Mouse (Mus musculus) heart, embryonic 11.5 days (tissue): ENCODE results near the gene Hnrnpdl. TPM values are rescaled to one million over a fixed set of nuclear protein-coding genes. Genes with fewer than 3 reads are reported as not detected.

Experiments
- ATAC-seq: fragments of 200-750 bp; cut with Nextera tagmentation; replicated peaks from 2 replicates; pipeline ENCODE4 v1.8.0; 2017; ENCODE audit warnings: moderate library complexity; ENCODE audit not compliant: insufficient number of reproducible peaks, low FRiP score, low TSS enrichment
- H3K27ac ChIP-seq: fragments of 300-500 bp; sonication (generic); 2 replicates; pipeline ENCODE4 v1.5.1; 2014; ENCODE audit warnings: mild to moderate bottlenecking, low read depth, low read length
- H3K27me3 ChIP-seq: fragments of 300-500 bp; sonication (generic); 2 replicates; pipeline ENCODE4 v1.6.1; 2014; ENCODE audit warnings: mild to moderate bottlenecking, low read length, mixed read lengths; ENCODE audit not compliant: control insufficient read depth, insufficient read depth
- H3K36me3 ChIP-seq: fragments of 300-500 bp; sonication (generic); 2 replicates; pipeline ENCODE4 v1.6.1; 2014; ENCODE audit warnings: mild to moderate bottlenecking, low read length, moderate library complexity, mixed read lengths; ENCODE audit not compliant: control insufficient read depth, insufficient read depth
- H3K4me1 ChIP-seq: fragments of 300-500 bp; sonication (generic); 2 replicates; pipeline ENCODE4 v1.6.1; 2014; ENCODE audit warnings: low read length; ENCODE audit not compliant: control insufficient read depth, insufficient read depth
- H3K4me2 ChIP-seq: fragments of 300-500 bp; sonication (generic); 2 replicates; pipeline ENCODE4 v1.6.1; 2014; ENCODE audit warnings: mild to moderate bottlenecking, moderate library complexity
- H3K4me3 ChIP-seq: fragments of 300-500 bp; sonication (generic); 2 replicates; pipeline ENCODE4 v1.5.1; 2014; ENCODE audit warnings: low read depth, low read length
- H3K9ac ChIP-seq: fragments of 300-500 bp; sonication (generic); 2 replicates; pipeline ENCODE4 v1.6.1; 2014; ENCODE audit warnings: mild to moderate bottlenecking, low read depth, low read length, moderate library complexity
- H3K9me3 ChIP-seq: fragments of 300-500 bp; sonication (generic); replicated peaks from 2 replicates; pipeline ENCODE4 v1.6.1; 2016; ENCODE audit warnings: low read length; ENCODE audit not compliant: control insufficient read depth
- WGBS: fragments of 180-500 bp; shearing (Covaris S2); extraction: QIAGEN DNeasy Blood & Tissue Kit; methylation state at CpG from one replicate; pipeline ENCODE4 v1.1.7; 2014; ENCODE audit not compliant: insufficient replicate concordance; 5-methylcytosine and 5-hydroxymethylcytosine counted together
- polyA plus RNA-seq: library from polyadenylated mRNA; unstranded; fragments of >200 nt; fragmentation: Nextera tagmentation; extraction: Ambion mirVana; gene quantifications from 2 replicates; pipeline ENCODE4 v1.2.1, GENCODE M21; 2014

Gene Hnrnpdl
- polyA plus RNA-seq, 1 experiment from 2014 or later, result 125 TPM

DNA sequence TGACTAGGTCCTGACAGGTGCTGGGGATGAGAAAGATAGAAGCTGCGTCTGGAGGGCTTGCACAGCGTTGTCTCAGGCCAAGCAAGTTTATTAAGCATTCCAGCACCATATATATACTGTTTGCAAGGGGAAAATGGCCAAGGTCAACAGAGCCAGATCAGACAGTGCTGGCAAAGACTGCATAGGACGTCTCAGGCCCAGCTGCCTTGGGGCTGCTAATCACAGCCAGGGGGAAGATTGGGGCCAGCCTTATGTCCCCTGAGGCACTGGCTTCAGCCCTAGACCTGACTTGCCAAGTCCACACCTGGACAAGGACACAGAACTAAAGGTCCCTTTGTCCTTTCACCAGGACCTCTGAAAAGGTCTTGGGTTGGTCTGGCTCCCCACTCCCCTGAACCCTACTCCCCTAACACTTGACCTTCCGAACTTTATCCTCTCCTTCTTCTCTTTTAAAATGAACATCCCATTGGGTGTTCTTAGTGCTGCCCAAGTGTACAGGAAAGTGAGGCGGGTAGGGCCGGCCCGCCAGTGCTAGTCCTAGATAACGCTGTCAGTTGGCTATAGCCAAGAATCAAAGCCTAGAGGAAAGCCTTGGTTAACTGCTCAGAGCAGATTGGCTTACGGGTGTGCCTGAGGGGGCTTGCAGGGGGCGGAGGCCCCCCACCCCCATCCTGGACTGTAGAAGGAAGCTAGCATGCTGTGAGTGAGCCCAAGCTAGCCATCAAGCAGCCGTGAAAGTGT is 15.5 kb upstream of the Hnrnpdl start:
- no peak overlapping the region for H3K9ac ChIP-seq
- H3K36me3 ChIP-seq, result peaks cover 6% of the 10 kb centered on the region; the same call in 1 of the 2 replicates
- H3K4me1 ChIP-seq, result peaks cover 17% of the 10 kb centered on the region
- no peak overlapping the region for H3K4me3 ChIP-seq
- no peaks in the 10 kb centered on the region for H3K9me3 ChIP-seq
- 60% methylated on average over 11 of the region's 11 CpGs for WGBS
- ATAC-seq, result no peak; the same call in 1 of the 2 replicates
- H3K4me2 ChIP-seq, result no peak overlapping the region
- H3K27me3 ChIP-seq, result no peaks in the 10 kb centered on the region
- H3K27ac ChIP-seq, result no peak overlapping the region

DNA sequence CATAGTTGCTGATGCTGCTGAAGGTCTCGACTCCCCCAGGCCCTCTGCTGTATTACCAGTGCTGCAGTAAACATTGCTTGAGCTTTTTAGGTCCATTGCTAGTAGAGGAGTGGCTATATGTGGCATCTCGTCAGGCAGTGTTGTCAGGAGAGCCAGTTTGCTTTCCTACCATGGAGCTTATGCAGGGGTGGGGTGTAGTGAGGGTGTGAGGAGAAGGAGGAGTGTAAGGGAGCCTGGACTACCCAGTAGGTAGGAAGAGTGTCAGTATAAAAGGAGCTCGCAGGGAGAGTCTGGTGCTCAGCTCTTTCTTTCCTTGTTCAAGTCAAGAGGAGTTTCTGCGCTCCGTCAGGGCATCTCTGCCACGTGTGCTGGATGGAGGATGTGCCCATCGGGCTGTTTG is 13.3 kb upstream of the Hnrnpdl start:
- H3K27ac ChIP-seq, result no peak overlapping the region
- no peaks in the 10 kb centered on the region for H3K9me3 ChIP-seq
- H3K9ac ChIP-seq, result no peak overlapping the region
- no peak overlapping the region for H3K4me2 ChIP-seq
- no peak overlapping the region for H3K4me3 ChIP-seq
- no peak for ATAC-seq
- H3K36me3 ChIP-seq, result no peaks in the 10 kb centered on the region
- H3K27me3 ChIP-seq, result no peaks in the 10 kb centered on the region
- WGBS, result 87% methylated on average over 7 of the region's 7 CpGs
- H3K4me1 ChIP-seq, result peaks cover 17% of the 10 kb centered on the region

DNA sequence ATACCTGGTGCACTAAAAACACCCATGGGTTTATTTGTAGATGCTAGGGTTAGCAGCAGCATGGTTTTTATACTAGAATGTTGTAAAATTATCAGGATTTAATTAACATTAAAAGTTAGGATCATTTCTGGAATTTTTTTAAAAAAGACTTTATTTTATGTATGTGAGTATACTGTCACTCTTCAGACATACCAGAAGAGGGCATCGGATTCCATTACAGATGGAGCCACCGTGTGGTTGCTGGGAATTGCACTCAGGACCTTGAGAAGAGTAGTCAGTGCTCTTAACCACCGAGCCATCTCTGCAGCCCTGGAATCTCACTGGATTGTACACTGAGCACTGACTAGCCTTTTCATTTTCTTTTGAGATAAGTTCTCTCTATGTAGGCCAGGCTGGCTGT is 10.4 kb upstream of the Hnrnpdl start:
- H3K4me3 ChIP-seq, result no peak overlapping the region
- 88% methylated on average over 3 of the region's 3 CpGs for WGBS
- ATAC-seq, result no peak
- no peak overlapping the region for H3K27ac ChIP-seq
- H3K4me2 ChIP-seq, result no peak overlapping the region
- no peaks in the 10 kb centered on the region for H3K9me3 ChIP-seq
- H3K36me3 ChIP-seq, result no peaks in the 10 kb centered on the region
- no peaks in the 10 kb centered on the region for H3K27me3 ChIP-seq
- H3K4me1 ChIP-seq, result peaks cover 20% of the 10 kb centered on the region
- H3K9ac ChIP-seq, result no peak overlapping the region

DNA sequence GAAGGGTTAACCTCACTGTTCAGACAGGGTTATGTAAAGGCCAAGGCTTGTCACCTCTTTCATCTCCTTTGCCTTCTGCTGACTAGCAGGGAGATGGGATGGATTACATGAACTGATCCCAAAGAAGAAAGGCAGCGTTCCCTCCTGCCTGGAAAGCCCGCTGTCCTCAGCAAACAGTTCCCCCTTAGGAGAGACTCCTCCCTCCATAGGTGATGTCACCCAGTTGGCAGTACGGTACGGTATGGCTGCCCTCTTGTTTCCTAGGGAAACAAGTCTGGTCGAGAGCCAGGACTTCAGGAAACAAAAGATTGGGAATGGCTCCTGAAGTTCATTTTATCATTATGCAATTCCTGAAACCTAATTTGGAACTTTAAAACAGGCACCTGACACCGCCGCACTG is 8.4 kb upstream of the Hnrnpdl start:
- Histone ChIP-seq H3K36me3 (no peaks in the 10 kb centered on the region), H3K27me3 (no peaks in the 10 kb centered on the region), H3K27ac (no peak overlapping the region), H3K4me2 (no peak overlapping the region), H3K4me3 (no peak overlapping the region), H3K9me3 (no peaks in the 10 kb centered on the region), H3K4me1 (peaks cover 13% of the 10 kb centered on the region; the same call in 1 of the 2 replicates), H3K9ac (no peak overlapping the region)
- ATAC-seq, result no peak
- WGBS, result 62% methylated on average over 7 of the region's 7 CpGs

DNA sequence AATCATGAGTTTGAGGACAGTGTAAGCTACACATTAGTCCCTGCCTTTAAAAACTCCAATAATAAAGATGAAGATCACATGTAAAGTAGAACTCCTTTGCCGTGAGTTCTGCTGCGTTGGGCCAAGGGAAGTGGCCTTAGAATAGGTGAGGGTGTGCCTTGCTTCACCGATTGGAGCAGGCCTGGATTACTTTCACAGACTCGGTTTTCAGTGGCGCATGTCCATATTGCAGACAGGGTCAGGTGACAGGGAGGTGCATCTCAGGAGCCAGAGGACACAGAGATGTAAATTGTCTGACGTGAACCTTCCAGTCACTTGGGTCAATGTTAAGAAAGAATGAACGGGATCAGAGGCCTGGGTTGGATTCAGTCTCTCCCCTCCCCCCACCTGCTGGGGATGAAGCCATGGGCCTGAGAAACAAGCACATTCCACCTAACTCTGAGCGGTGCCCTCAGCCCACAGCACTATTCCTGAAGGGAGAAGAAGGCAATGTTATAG is 7.7 kb upstream of the Hnrnpdl start:
- no peak overlapping the region for H3K9ac ChIP-seq
- H3K4me3 ChIP-seq, result no peak overlapping the region
- no peaks in the 10 kb centered on the region for H3K9me3 ChIP-seq
- no peaks in the 10 kb centered on the region for H3K36me3 ChIP-seq
- H3K27me3 ChIP-seq, result no peaks in the 10 kb centered on the region
- no peak overlapping the region for H3K4me2 ChIP-seq
- 68% methylated on average over 8 of the region's 8 CpGs for WGBS
- no peak overlapping the region for H3K27ac ChIP-seq
- no peak for ATAC-seq
- H3K4me1 ChIP-seq, result peaks cover 13% of the 10 kb centered on the region; the same call in 1 of the 2 replicates

DNA sequence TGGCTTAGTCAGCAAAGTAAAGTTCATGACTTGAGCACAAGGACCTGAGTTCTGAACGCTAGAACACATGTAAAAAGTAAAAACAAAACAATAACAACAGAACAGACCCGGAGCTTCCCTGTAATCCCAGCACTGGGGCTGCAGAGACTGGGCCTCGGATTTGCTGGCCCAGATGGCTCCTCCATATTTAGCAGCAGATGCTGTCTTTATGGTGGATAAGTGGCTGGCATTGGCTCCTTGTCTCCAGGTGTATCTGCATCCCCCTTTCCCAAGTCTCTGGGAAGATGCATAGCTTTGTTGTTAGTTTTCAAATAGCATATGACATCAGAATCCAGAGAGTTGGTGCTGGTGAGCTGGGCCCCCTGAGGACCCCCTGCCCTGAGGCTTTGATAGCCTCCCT is 6.6 kb upstream of the Hnrnpdl start:
- 75% methylated on average over 3 of the region's 3 CpGs for WGBS
- H3K27ac ChIP-seq, result no peak overlapping the region
- no peaks in the 10 kb centered on the region for H3K9me3 ChIP-seq
- H3K27me3 ChIP-seq, result no peaks in the 10 kb centered on the region
- H3K36me3 ChIP-seq, result no peaks in the 10 kb centered on the region
- peaks cover 13% of the 10 kb centered on the region; the same call in 1 of the 2 replicates for H3K4me1 ChIP-seq
- H3K4me3 ChIP-seq, result no peak overlapping the region
- no peak for ATAC-seq
- H3K9ac ChIP-seq, result no peak overlapping the region
- no peak overlapping the region for H3K4me2 ChIP-seq

DNA sequence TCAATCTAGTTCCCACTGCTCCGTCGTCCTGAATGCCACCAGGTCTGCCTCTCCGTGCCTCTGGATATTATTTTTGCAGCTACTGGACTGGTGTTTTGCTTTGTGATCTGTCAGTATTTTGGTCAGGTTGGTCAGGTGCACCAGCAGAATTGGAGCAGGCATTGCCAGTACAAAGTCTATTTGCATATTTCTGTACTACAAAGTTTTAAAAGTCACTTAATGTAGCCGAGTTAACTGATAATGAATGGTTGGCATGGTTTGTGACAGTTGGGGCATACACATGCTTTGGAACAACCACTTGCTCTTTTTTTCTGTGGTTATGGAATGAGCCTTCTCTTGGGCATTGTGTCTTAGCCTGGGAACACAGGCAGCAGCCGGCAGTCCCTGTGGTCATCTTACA is 5.2 kb upstream of the Hnrnpdl start:
- no peak overlapping the region for H3K4me3 ChIP-seq
- no peak overlapping the region for H3K27ac ChIP-seq
- no peak overlapping the region for H3K9ac ChIP-seq
- H3K4me1 ChIP-seq, result peaks cover 16% of the 10 kb centered on the region; the same call in 1 of the 2 replicates
- WGBS, result 80% methylated on average over 5 of the region's 5 CpGs
- no peak overlapping the region for H3K4me2 ChIP-seq
- H3K36me3 ChIP-seq, result no peaks in the 10 kb centered on the region
- no peaks in the 10 kb centered on the region for H3K9me3 ChIP-seq
- H3K27me3 ChIP-seq, result no peaks in the 10 kb centered on the region
- ATAC-seq, result no peak

DNA sequence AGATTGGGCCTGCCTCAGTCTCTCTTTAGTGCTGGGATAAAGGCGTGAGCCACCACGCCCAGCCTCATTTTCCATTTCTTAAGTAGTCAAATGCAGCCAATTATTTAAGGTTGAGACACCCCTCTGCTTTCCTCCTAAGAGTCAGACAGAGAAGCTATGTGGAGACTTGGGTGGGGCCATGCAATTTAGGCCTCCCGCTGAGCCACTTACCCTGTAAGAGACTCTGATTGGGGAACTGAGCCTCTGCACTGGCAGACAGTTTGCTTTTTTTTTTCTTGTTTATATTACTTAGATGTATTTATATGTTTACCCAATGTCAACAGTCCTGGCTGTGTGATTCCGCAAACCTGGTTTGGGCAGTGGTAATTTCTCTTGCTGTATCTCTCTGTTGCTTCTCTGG is 4.6 kb upstream of the Hnrnpdl start:
- Histone ChIP-seq H3K27me3 (no peaks in the 10 kb centered on the region), H3K9me3 (no peaks in the 10 kb centered on the region), H3K27ac (no peak overlapping the region), H3K4me3 (no peak overlapping the region), H3K36me3 (no peaks in the 10 kb centered on the region), H3K9ac (no peak overlapping the region), H3K4me2 (no peak overlapping the region), H3K4me1 (peaks cover 16% of the 10 kb centered on the region; the same call in 1 of the 2 replicates)
- ATAC-seq, result no peak
- WGBS, result 80% methylated on average over 4 of the region's 4 CpGs

DNA sequence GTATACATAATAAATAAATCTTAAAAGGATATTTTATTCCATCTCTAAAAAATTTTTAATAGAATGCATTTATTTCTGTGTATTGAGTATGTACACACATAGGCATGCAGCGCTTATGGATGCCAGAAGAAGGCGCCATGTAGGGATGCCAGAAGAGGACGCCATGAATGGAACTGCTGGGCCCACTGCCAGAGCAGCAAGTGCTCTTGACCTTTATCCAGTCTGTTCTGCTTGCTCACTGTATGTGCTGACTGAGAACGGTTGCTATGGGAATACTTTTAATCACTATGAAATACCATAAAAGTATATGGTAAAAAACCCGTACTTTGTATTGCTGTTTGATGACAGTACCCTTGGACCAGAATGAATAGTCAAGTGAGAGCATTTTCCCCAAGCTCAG is 3.9 kb upstream of the Hnrnpdl start:
- ATAC-seq, result no peak
- H3K9me3 ChIP-seq, result no peaks in the 10 kb centered on the region
- H3K27me3 ChIP-seq, result no peaks in the 10 kb centered on the region
- H3K4me3 ChIP-seq, result no peak overlapping the region
- H3K9ac ChIP-seq, result no peak overlapping the region
- no peaks in the 10 kb centered on the region for H3K36me3 ChIP-seq
- H3K4me1 ChIP-seq, result peaks cover 16% of the 10 kb centered on the region; the same call in 1 of the 2 replicates
- no peak overlapping the region for H3K27ac ChIP-seq
- H3K4me2 ChIP-seq, result no peak overlapping the region
- 92% methylated on average over 5 of the region's 5 CpGs for WGBS
